Mouse (Mus musculus) liver, adult 2 months (tissue): ENCODE measurements around the gene Mypn.

Experiments used
- CTCF ChIP-seq: fragments of 200-500 bp; IDR thresholded peaks from 2 replicates; pipeline ENCODE4 v1.5.1; 2011; ENCODE audit warnings: low read depth, low read length, control low read depth
- POLR2A ChIP-seq: fragments of 200-500 bp; IDR thresholded peaks from 2 replicates; pipeline ENCODE4 v1.6.1; 2011; ENCODE audit warnings: low read length, control low read depth; ENCODE audit not compliant: insufficient read depth; ENCODE audit errors: extremely low read depth

DNA sequence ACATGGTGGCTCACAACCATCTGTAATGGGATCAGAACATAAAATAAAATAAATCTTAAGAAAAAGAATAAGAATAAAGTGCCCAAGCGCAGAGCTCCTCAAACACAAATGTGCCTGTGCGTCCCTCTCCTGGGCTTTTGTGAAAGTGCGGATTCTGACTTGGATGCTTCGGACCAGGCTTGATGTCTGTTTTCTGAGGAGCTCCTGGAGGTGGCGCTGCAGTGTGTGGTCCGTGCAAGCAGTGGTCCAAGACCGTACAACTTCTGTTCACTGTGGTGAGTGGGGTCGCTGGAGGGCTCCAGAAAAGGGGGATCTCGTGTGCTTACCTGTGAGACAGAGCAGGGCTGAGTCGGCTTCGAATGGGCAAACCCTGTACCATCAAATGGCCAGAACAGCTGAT is 78.4 kb downstream of the Mypn start:
- TF ChIP-seq POLR2A (no peak), CTCF (peak; percentile 47)
